Mouse (Mus musculus) olfactory bulb, adult 2 months (tissue): Measurements from ENCODE around the gene Nmral1.

Experiments
- CTCF ChIP-seq: fragments of 200-500 bp; IDR thresholded peaks from 2 replicates; pipeline ENCODE4 v1.5.1; 2012; ENCODE audit warnings: low read depth, mild to moderate bottlenecking, low read length, moderate library complexity; ENCODE audit not compliant: insufficient read depth
- POLR2A ChIP-seq: fragments of 200-500 bp; IDR thresholded peaks from 2 replicates; pipeline ENCODE4 v1.6.1; 2012; ENCODE audit warnings: mild to moderate bottlenecking, low read depth, low read length, moderate library complexity; ENCODE audit not compliant: insufficient read depth

DNA sequence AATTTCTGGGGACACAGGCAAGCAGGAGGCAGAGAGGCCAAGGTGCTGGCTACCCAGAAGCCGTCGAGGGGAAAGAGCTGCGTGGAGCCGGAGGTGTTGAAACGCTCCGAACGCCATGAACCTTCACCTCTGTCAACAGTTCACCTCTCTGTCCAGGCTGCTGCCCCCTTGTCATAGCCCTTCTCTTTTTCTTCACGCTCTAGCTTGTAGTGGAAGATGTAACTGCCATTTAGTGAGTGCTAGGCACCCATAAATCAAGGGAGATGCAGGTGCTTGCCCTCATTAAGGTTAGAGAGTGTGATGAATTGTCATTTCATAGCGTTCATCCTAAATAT lies 34.7 kb downstream of the Nmral1 start:
- TF ChIP-seq CTCF (no peak), POLR2A (no peak)
